Mouse (Mus musculus) left cerebral cortex, adult 2 months (tissue): ENCODE results near the gene Ank3. TPM values are rescaled to one million over a fixed set of nuclear protein-coding genes. Genes with fewer than 3 reads are reported as not detected.

ENCODE experiments used
- DNase-seq, 2 experiments: peaks; one replicate each; pipeline ENCODE4 v3.0.0; 2021 to 2022; ENCODE audit warnings: low spot score in 2 of 2, mixed read lengths in 1 of 2; ENCODE audit errors: extremely low spot score in 1 of 2
- H3K27ac ChIP-seq: fragments of 200-600 bp; 2 replicates; pipeline ENCODE4 v1.8.1; 2022
- H3K4me3 ChIP-seq: fragments of 200-600 bp; 2 replicates; pipeline ENCODE4 v1.8.1; 2022
- CTCF ChIP-seq: fragments of 200-600 bp; IDR thresholded peaks from 2 replicates; pipeline ENCODE4 v1.8.1; 2022; ENCODE audit warnings: antibody characterized with exemption, mild to moderate bottlenecking, moderate library complexity
- intact Hi-C: fragments of 180-260 bp; cut with DNase I; formaldehyde crosslinking; loops from one replicate; pipeline ENCODE4 v1.15.1; 2025
- total RNA-seq, 2 experiments: library from RNA; stranded (reverse); gene quantifications; 2 replicates each; pipeline ENCODE4 v1.2.3; 2021

The Ank3 gene
- total RNA-seq, 2 experiments from 2014 or later = 520 to 555 TPM

- TF ChIP-seq CTCF = no peak
- intact Hi-C loops = no loop called here
- Histone ChIP-seq H3K4me3 (no peak overlapping the region), H3K27ac (no peak overlapping the region)
- DNase-seq = no peak
Measured at GRCm38 (mm10) chr10:69670496-69670895, 271.9 kb downstream of the Ank3 start.

GRCm38 (mm10) chr10:69670959-69671358 is 272.4 kb downstream of the Ank3 start:
- intact Hi-C loops = no loop called here
- Histone ChIP-seq H3K4me3 (no peak overlapping the region), H3K27ac (no peak overlapping the region)
- no peak for DNase-seq
- no peak for TF ChIP-seq CTCF

GRCm38 (mm10) chr10:69671505-69671904 is 272.9 kb downstream of the Ank3 start:
- no peak for DNase-seq
- intact Hi-C loops = no loop called here
- Histone ChIP-seq H3K27ac (no peak overlapping the region), H3K4me3 (no peak overlapping the region)
- TF ChIP-seq CTCF = no peak

- no peak for DNase-seq
- TF ChIP-seq CTCF = no peak
- intact Hi-C loops = no loop called here
Measured at GRCm38 (mm10) chr10:69672545-69672944, 274.0 kb downstream of the Ank3 start.

GRCm38 (mm10) chr10:69678230-69678629 is 279.7 kb downstream of the Ank3 start:
- peak in 1 of 2 experiments; percentile 51 for DNase-seq

More at GRCm38 (mm10) chr10:69672545-69672944, 274.0 kb downstream of the Ank3 start:
- Histone ChIP-seq H3K4me3 (no peak overlapping the region), H3K27ac (no peak overlapping the region)

GRCm38 (mm10) chr10:69686336-69686735 is 287.8 kb downstream of the Ank3 start:
- intact Hi-C loops = no loop called here
- no peak for DNase-seq
- no peak for TF ChIP-seq CTCF

More at GRCm38 (mm10) chr10:69678230-69678629, 279.7 kb downstream of the Ank3 start:
- TF ChIP-seq CTCF = no peak
- Histone ChIP-seq H3K4me3 (no peak overlapping the region), H3K27ac (no peak overlapping the region)
- intact Hi-C loops = no loop called here

GRCm38 (mm10) chr10:69689096-69689495 is 290.5 kb downstream of the Ank3 start:
- no peak overlapping the region for H3K4me3 ChIP-seq
- no peak for TF ChIP-seq CTCF
- H3K27ac ChIP-seq = 0 out of 2 replicates have a peak overlapping the region, but pooled peaks have one; percentile 4
- peak in 1 of 2 experiments; percentile 20 for DNase-seq
- intact Hi-C loops = no loop called here

More at GRCm38 (mm10) chr10:69686336-69686735, 287.8 kb downstream of the Ank3 start:
- H3K4me3 ChIP-seq = no peak overlapping the region
- H3K27ac ChIP-seq = no peak overlapping the region

GRCm38 (mm10) chr10:69690131-69690960 is 291.8 kb downstream of the Ank3 start:
- Histone ChIP-seq H3K4me3 (peak overlapping the region; percentile 26), H3K27ac (peak overlapping the region; percentile 81)
- TF ChIP-seq CTCF = no peak
- DNase-seq = peak; percentile 45 to 61
- intact Hi-C loops = loop anchor here (1.0 kb wide), 1 partner anchor 21 kb away; no protein-coding TSS in a partner anchor

- intact Hi-C loops = loop anchor here (1.0 kb wide), 1 partner anchor 20 kb away; no protein-coding TSS in a partner anchor
- Histone ChIP-seq H3K27ac (peak overlapping the region; percentile 81), H3K4me3 (peak overlapping the region; percentile 26)
- no peak for DNase-seq
- no peak for TF ChIP-seq CTCF
Measured at GRCm38 (mm10) chr10:69690961-69691451, 292.4 kb downstream of the Ank3 start.

- intact Hi-C loops = no loop called here
- TF ChIP-seq CTCF = no peak
- Histone ChIP-seq H3K27ac (no peak overlapping the region), H3K4me3 (no peak overlapping the region)
- DNase-seq = no peak
Measured at GRCm38 (mm10) chr10:69696019-69696418, 297.4 kb downstream of the Ank3 start.

GRCm38 (mm10) chr10:69698699-69699098 is 300.1 kb downstream of the Ank3 start:
- H3K27ac ChIP-seq = no peak overlapping the region
- DNase-seq = no peak
- no peak overlapping the region for H3K4me3 ChIP-seq
- no peak for TF ChIP-seq CTCF
- intact Hi-C loops = no loop called here

GRCm38 (mm10) chr10:69701226-69701625 is 302.7 kb downstream of the Ank3 start:
- DNase-seq = no peak

More at GRCm38 (mm10) chr10:69701226-69701625, 302.7 kb downstream of the Ank3 start:
- TF ChIP-seq CTCF = no peak
- intact Hi-C loops = no loop called here
- Histone ChIP-seq H3K4me3 (no peak overlapping the region), H3K27ac (peak overlapping the region; percentile 24; the same call in 1 of the 2 replicates)
